Mouse (Mus musculus) gastrocnemius, postnatal 25 days (tissue): ENCODE data around the gene Med27. TPM values are rescaled to one million over a fixed set of nuclear protein-coding genes. Genes with fewer than 3 reads are reported as not detected.
"Not testable (repeated sequence)": the region's sequence is repeated elsewhere in the genome, so short reads cannot be mapped to it uniquely, and the experiment has no call there.

Source experiments
- DNase-seq: peaks from one replicate; pipeline ENCODE4 v3.0.0; 2022
- total RNA-seq, 2 experiments: library from RNA; stranded (reverse); gene quantifications; 1 replicate in 1 of 2; 2 replicates in 1 of 2; pipeline ENCODE4 v1.2.3; 2021

Med27 gene
- total RNA-seq, 2 experiments from 2014 or later: 12.0 to 12.1 TPM

DNA sequence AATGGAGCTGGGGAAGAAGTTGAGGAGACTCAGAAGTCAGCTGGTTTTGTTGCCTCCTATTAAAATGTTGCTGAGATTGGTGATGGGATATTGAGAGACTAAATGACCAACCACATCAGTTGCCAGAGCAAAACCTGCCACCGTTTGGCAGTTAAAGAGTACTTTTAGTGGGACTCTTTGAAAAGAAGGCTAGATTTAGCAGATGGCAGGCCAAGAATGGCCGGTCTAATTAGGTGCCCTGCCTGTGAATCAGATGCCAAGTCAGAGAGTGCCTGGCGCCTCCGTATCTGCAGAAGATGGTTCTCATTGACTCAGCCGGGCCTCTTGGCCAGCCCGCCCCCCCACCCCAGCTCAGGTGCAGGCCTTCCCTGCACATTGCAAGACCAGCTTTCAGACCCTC lies 173.6 kb downstream of the Med27 start:
- no peak for DNase-seq

- DNase-seq: no peak
These were observed 174.9 kb downstream of the Med27 start for GRCm38 (mm10) chr2:29521486-29521885.

GRCm38 (mm10) chr2:29523918-29524811 lies 177.5 kb downstream of the Med27 start:
- DNase-seq: no peak

DNA sequence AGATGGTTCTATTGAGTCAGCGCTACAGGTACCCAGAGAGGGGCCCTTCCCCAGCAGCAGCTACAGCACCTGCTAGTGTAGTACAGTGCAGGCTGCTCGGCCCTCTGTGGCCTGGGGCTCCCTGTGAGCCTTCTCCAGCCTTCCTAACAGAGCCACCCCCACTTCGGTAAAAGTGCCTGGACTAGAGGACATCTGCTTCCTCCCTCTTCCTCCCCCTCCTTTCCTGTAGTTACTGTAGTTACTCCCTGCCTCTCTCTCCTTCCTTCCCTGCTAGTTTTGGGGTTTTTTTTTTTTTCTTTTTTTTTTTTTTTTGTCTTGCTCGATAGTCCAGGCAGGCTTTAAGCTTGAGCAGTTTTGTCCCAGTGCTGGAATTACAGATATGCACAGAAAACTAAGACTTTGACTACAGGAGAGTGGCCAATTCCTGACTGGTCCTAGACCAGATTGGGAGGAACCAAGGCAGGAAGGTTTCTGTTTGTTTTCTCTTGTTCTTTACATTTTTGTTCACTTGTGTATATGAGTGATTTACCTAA lies 178.7 kb downstream of the Med27 start:
- DNase-seq: no peak

GRCm38 (mm10) chr2:29526266-29526665 lies 179.6 kb downstream of the Med27 start:
- no peak for DNase-seq

- not testable (repeated sequence) for DNase-seq
These were observed 180.9 kb downstream of the Med27 start for GRCm38 (mm10) chr2:29527480-29527879.

- DNase-seq: no peak
These were observed 182.2 kb downstream of the Med27 start for GRCm38 (mm10) chr2:29528811-29529210.

- DNase-seq: not testable (repeated sequence)
These were observed 183.2 kb downstream of the Med27 start for GRCm38 (mm10) chr2:29529788-29530187.

- no peak for DNase-seq
These were observed 185.6 kb downstream of the Med27 start for GRCm38 (mm10) chr2:29532173-29532572.

- no peak for DNase-seq
These were observed 186.3 kb downstream of the Med27 start for GRCm38 (mm10) chr2:29532921-29533320.

DNA sequence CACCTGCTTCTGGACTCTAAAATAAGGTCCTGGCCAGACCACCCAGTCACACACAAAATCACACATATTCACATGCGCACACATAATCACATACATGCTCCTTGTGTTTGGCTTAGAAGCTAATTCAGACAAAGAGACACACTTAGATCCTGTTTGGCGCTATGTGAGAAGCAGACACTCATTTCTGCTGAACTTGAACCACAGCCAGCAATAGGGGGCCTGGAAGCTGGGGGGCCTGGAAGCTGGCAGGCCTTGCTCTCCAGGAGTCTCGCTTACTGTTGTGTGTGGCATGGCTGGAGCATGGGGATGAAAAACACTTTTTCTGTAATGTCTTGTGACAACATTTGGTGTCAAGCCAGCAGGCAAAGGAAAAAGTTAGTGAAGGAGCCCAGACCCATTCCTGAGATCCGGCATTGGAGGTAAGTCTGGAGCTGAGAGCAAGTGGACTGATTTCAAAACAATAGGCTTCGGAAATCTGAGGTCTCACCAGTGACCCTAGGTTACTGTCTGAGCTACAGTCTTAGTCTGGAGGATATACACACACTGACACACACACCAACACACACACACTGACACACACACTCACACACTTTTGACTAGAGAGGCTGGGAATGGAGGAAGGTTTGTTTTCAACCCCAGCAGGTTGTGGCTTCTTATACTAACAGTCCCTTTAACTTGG lies 189.1 kb downstream of the Med27 start:
- no peak for DNase-seq

GRCm38 (mm10) chr2:29536481-29536880 lies 189.9 kb downstream of the Med27 start:
- DNase-seq: no peak

- no peak for DNase-seq
These were observed 190.7 kb downstream of the Med27 start for GRCm38 (mm10) chr2:29537334-29537733.

DNA sequence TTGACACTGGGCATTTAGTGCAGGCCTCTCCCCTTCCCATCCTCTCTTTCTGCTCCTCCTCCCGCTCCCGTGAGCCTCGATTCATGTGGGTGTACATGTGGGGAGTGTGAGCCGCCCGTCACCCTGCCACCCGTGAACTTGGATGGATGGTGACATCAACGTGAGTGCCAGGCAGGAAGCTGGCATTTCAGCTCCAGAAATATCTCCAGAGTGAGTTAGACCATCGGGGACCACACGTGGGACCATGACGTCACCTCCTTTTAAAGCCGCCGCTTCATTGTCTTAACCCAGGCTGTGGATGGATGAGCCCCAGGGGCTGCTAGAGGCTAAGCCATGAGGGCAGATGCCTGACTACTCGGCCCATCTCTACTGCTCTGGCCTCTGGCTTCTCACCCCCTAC lies 195.4 kb downstream of the Med27 start:
- no peak for DNase-seq

DNA sequence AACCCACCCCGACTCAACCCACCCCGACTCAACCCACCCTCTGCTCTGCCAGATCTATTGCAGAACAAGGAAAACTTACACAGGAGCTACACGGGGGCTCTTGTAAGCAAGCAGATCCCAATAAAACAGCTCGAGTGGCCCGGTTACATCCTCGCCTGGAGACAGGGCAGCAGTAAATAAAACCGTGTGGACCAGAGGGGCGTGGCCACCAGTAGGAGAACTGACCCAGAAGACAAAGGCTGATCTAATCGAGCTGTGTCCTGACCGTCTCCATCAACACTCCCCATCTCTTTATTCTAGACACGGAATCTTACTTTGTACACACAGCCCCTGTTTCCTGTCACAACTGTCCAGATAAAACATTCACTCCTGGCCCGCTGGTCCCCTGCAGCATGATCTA lies 200.0 kb downstream of the Med27 start:
- DNase-seq: no peak

- DNase-seq: no peak
These were observed 205.4 kb downstream of the Med27 start for GRCm38 (mm10) chr2:29551816-29552585.

- no peak for DNase-seq
These were observed 207.5 kb downstream of the Med27 start for GRCm38 (mm10) chr2:29553945-29554634.

DNA sequence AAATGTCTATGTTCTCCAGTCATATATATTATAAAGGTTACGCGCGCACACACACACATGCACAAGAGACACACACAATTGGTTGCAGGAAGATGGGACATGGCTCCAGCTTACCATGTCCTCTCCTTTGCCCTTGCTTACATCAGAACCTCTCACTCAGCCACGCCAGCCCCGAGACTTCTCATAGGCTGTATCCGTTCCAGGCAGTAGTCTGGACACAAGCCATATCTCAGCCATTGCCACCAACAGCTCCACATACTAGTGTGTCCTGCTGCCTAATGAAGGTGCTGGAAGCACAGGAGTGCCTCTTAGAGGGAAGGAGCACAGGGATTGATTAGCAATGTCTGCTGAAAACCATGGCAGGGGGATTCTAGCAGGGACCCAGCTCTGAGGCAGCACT lies 211.9 kb downstream of the Med27 start:
- DNase-seq: no peak

- DNase-seq: no peak
These were observed 213.3 kb downstream of the Med27 start for GRCm38 (mm10) chr2:29559955-29560354.

DNA sequence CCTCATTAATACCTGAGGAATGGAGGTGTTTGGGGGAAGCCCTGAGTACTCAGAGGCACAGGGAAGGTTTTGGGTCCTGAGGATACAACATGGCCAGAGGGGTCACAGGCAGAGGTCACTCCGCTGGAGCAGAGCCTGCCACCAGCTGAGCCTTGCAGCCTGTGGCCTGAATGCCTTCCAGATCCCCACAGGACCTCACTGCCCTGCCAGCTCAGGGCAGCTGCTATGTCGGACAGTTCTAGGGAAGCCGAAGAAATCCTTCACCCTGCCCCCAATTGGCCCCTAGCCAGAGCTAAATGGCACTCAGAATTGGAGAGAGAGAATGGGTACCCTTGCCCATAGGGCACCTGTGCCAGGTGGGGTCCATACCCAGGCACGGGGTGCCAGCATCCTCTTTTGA lies 214.8 kb downstream of the Med27 start:
- DNase-seq: no peak

DNA sequence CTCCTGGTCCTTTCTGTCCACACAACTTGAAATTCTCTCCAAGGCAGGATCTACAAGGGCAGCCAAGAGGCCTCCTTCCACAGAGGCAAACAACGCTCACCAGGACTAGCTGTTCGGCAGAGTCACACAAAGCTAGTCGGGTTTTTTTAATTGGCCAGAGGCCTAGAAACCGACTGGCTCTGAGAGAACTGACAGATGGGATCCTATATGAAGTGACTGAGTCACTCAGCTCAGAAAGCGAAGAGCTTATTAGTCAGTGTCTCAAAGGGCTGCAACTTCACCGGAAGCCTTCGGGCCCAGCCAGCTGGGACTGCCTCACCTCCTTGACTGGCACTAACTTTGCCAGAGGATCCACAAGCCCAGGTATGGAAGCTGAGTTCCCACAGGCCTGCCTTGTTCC lies 217.4 kb downstream of the Med27 start:
- DNase-seq: no peak
